8 mouse cellular contexts compared by ENCODE assay signal in the genomic region with DNA sequence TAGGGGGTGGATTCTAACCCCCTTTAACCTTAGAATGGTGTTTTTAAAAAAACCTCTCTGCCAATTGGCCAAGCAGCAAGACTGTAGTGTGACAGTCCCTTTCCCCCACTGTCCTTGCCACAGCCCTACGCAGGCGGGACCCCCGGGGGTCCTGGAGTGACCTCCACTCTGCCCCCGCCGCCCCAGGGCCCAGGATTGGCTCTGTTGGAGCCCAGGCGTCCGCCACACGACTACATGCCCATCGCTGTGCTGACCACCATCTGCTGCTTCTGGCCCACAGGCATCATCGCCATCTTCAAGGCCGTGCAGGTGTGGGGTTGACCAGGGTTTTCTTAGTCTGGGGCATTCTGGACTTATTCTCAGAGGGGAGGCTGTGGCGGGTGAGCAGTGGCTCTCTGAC. TPM values are rescaled to one million over a fixed set of nuclear protein-coding genes. Genes with fewer than 3 reads are reported as not detected.
A peak's percentile ranks its signal among the peaks of the same experiment; 100 is the strongest.
DNase-seq lines count a peak whose midpoint lies in the region; ATAC-seq and TF ChIP-seq lines count a peak whose summit lies in the region.

No protein-coding gene starts in this region.

- peak overlapping the region; percentile 36 for H3K4me3 ChIP-seq in lung, embryonic 15.5 days
- H3K4me3 ChIP-seq in embryonic facial prominence, embryonic 10.5 days: peak overlapping the region; percentile 77
- H3K4me3 ChIP-seq in intestine, postnatal 0 days (ENCODE audit: low read depth, low read length): peak overlapping the region; percentile 31
- peak overlapping the region; percentile 38 for H3K4me3 ChIP-seq in small intestine, adult 2 months (ENCODE audit: low read depth, low read length)

- WGBS in lung, embryonic 15.5 days: 3% methylated on average over 12 of the region's 12 CpGs
- WGBS in embryonic facial prominence, embryonic 10.5 days: 3% methylated on average over 12 of the region's 12 CpGs
- 16% methylated on average over 12 of the region's 12 CpGs for WGBS in intestine, postnatal 0 days
- WGBS in small intestine, adult 2 months: 24% methylated on average over 12 of the region's 12 CpGs

- H3K27me3 ChIP-seq in lung, embryonic 15.5 days: peaks cover 76% of the 10 kb centered on the region
- H3K27me3 ChIP-seq in embryonic facial prominence, embryonic 10.5 days (replicated peaks; ENCODE audit: low read depth, poor library complexity, severe bottlenecking): peaks cover 65% of the 10 kb centered on the region
- peaks cover 16% of the 10 kb centered on the region for H3K27me3 ChIP-seq in intestine, postnatal 0 days (replicated peaks; ENCODE audit: control insufficient read depth, insufficient read depth, low read length)
- H3K27me3 ChIP-seq in small intestine, adult 2 months (ENCODE audit: control insufficient read depth, insufficient read depth, low read length): peaks cover 14% of the 10 kb centered on the region

- TF ChIP-seq POLR2A in small intestine, adult 2 months (IDR thresholded peaks at IDR 0.05; ENCODE audit: low read depth, low read length): no peak

- H3K4me2 ChIP-seq in lung, embryonic 15.5 days: peak overlapping the region; percentile 64
- peak overlapping the region; percentile 61 for H3K4me2 ChIP-seq in intestine, postnatal 0 days (replicated peaks; ENCODE audit: low read depth)

- H3K36me3 ChIP-seq in lung, embryonic 15.5 days: no peaks in the 10 kb centered on the region
- no peaks in the 10 kb centered on the region for H3K36me3 ChIP-seq in embryonic facial prominence, embryonic 10.5 days (replicated peaks)
- no peaks in the 10 kb centered on the region for H3K36me3 ChIP-seq in intestine, postnatal 0 days (ENCODE audit: control insufficient read depth, insufficient read depth)
- H3K36me3 ChIP-seq in small intestine, adult 2 months (ENCODE audit: control insufficient read depth, insufficient read depth, low read length): no peaks in the 10 kb centered on the region

- ATAC-seq in lung, embryonic 15.5 days (ENCODE audit: borderline replicate concordance, extremely low read depth, low FRiP score, low TSS enrichment): no peak
- no peak for ATAC-seq in intestine, postnatal 0 days
- no peak for ATAC-seq in CD4-positive, CD25-positive, alpha-beta regulatory T cell, adult 4 months

- no peak for TF ChIP-seq CTCF in intestine, postnatal 0 days (IDR thresholded peaks at IDR 0.05; ENCODE audit: low read depth)
- no peak for TF ChIP-seq CTCF in small intestine, adult 2 months (IDR thresholded peaks at IDR 0.05; ENCODE audit: extremely low read depth, insufficient read length, insufficient replicate concordance, low read depth, low read length)

- no peak overlapping the region for H3K27ac ChIP-seq in lung, embryonic 15.5 days
- peak overlapping the region; percentile 57 for H3K27ac ChIP-seq in embryonic facial prominence, embryonic 10.5 days (replicated peaks)
- no peak overlapping the region for H3K27ac ChIP-seq in intestine, postnatal 0 days (ENCODE audit: low read depth, low read length)
- H3K27ac ChIP-seq in small intestine, adult 2 months (ENCODE audit: insufficient read depth, low read depth, low read length): no peak overlapping the region

- DNase-seq in lung, adult 18-20 months: no peak
- peak; percentile 41 for DNase-seq in embryonic facial prominence, embryonic 10.5 days (ENCODE audit: low spot score)
- no peak for DNase-seq in Muller cell, postnatal 12 days (ENCODE audit: inconsistent ontology term)
- no peak for DNase-seq in urinary bladder, postnatal 4 days (ENCODE audit: low spot score in 2 of 2)

- H3K4me1 ChIP-seq in lung, embryonic 15.5 days: peaks cover 42% of the 10 kb centered on the region
- peaks cover 63% of the 10 kb centered on the region for H3K4me1 ChIP-seq in embryonic facial prominence, embryonic 10.5 days
- H3K4me1 ChIP-seq in intestine, postnatal 0 days (replicated peaks; ENCODE audit: control insufficient read depth, insufficient read depth, low read length): peaks cover 9% of the 10 kb centered on the region; the same call in 1 of the 2 replicates
- H3K4me1 ChIP-seq in small intestine, adult 2 months (ENCODE audit: control insufficient read depth, insufficient read depth, insufficient read length, low read length): peaks cover 13% of the 10 kb centered on the region

- H3K9me3 ChIP-seq in lung, embryonic 15.5 days: no peaks in the 10 kb centered on the region
- H3K9me3 ChIP-seq in embryonic facial prominence, embryonic 10.5 days: no peaks in the 10 kb centered on the region
- H3K9me3 ChIP-seq in intestine, postnatal 0 days (ENCODE audit: control insufficient read depth): no peaks in the 10 kb centered on the region

- H3K9ac ChIP-seq in lung, embryonic 15.5 days: peak overlapping the region; percentile 18; the same call in 1 of the 2 replicates
- 0 out of 2 replicates have a peak overlapping the region, but pooled peaks have one; percentile 8 for H3K9ac ChIP-seq in intestine, postnatal 0 days (ENCODE audit: low read depth, low read length)

RNA-seq across cellular contexts. Expression of a gene that starts 2.3 kb away (rescaled TPM):
- polyA plus RNA-seq in lung, embryonic 15.5 days (2015; fragmentation: Nextera tagmentation; extraction: Ambion mirVana): 0.16 and 0.46 TPM in 2 replicates
- 0.12 and 0.18 TPM in 2 replicates for polyA plus RNA-seq in embryonic facial prominence, embryonic 10.5 days (2016; fragmentation: Nextera tagmentation; extraction: Ambion mirVana)
- 0.27 and 0.47 TPM in 2 replicates for polyA plus RNA-seq in intestine, postnatal 0 days (2015; fragmentation: Nextera tagmentation; extraction: Ambion mirVana)
- polyA plus RNA-seq in small intestine, adult 2 months (2012; rRNA removed): 5.5 and 8.0 TPM in 2 replicates
- polyA plus RNA-seq in CD4-positive, CD25-positive, alpha-beta regulatory T cell, adult 4 months (2017; shearing (Covaris generic)): 1 to 10 TPM; 1.4 to 2.2 TPM

RNA-seq across cellular contexts. Expression of a gene that starts 3.3 kb away (rescaled TPM):
- polyA plus RNA-seq in lung, embryonic 15.5 days (2015; fragmentation: Nextera tagmentation; extraction: Ambion mirVana): 21.0 and 22.4 TPM in 2 replicates
- polyA plus RNA-seq in embryonic facial prominence, embryonic 10.5 days (2016; fragmentation: Nextera tagmentation; extraction: Ambion mirVana): 18.6 and 19.5 TPM in 2 replicates
- polyA plus RNA-seq in intestine, postnatal 0 days (2015; fragmentation: Nextera tagmentation; extraction: Ambion mirVana): 17.2 and 18.0 TPM in 2 replicates
- 17.3 and 22.0 TPM in 2 replicates for polyA plus RNA-seq in small intestine, adult 2 months (2012; rRNA removed)
- polyA plus RNA-seq in CD4-positive, CD25-positive, alpha-beta regulatory T cell, adult 4 months (2017; shearing (Covaris generic)): 10 to 100 TPM; 20.6 to 32.2 TPM

RNA-seq across cellular contexts. Expression of a gene that starts 12.9 kb away (rescaled TPM):
- polyA plus RNA-seq in lung, embryonic 15.5 days (2015; fragmentation: Nextera tagmentation; extraction: Ambion mirVana): 12.9 and 14.0 TPM in 2 replicates
- 16.6 and 17.3 TPM in 2 replicates for polyA plus RNA-seq in embryonic facial prominence, embryonic 10.5 days (2016; fragmentation: Nextera tagmentation; extraction: Ambion mirVana)
- polyA plus RNA-seq in intestine, postnatal 0 days (2015; fragmentation: Nextera tagmentation; extraction: Ambion mirVana): 8.8 and 9.2 TPM in 2 replicates
- 2.5 and 9.3 TPM in 2 replicates for polyA plus RNA-seq in small intestine, adult 2 months (2012; rRNA removed)
- polyA plus RNA-seq in CD4-positive, CD25-positive, alpha-beta regulatory T cell, adult 4 months (2017; shearing (Covaris generic)): 1 to 10 TPM; 3.6 to 5.9 TPM

RNA-seq across cellular contexts. Expression of a gene that starts 15.3 kb away (rescaled TPM):
- polyA plus RNA-seq in lung, embryonic 15.5 days (2015; fragmentation: Nextera tagmentation; extraction: Ambion mirVana): 84.6 and 85.8 TPM in 2 replicates
- polyA plus RNA-seq in embryonic facial prominence, embryonic 10.5 days (2016; fragmentation: Nextera tagmentation; extraction: Ambion mirVana): 103 and 104 TPM in 2 replicates
- polyA plus RNA-seq in intestine, postnatal 0 days (2015; fragmentation: Nextera tagmentation; extraction: Ambion mirVana): 22.9 and 23.1 TPM in 2 replicates
- polyA plus RNA-seq in small intestine, adult 2 months (2012; rRNA removed): 26.6 and 48.0 TPM in 2 replicates
- 10 to 100 TPM; 15.2 to 20.2 TPM for polyA plus RNA-seq in CD4-positive, CD25-positive, alpha-beta regulatory T cell, adult 4 months (2017; shearing (Covaris generic))

RNA-seq across cellular contexts. Expression of a gene that starts 15.9 kb away (rescaled TPM):
- 2.2 and 2.8 TPM in 2 replicates for polyA plus RNA-seq in lung, embryonic 15.5 days (2015; fragmentation: Nextera tagmentation; extraction: Ambion mirVana)
- polyA plus RNA-seq in embryonic facial prominence, embryonic 10.5 days (2016; fragmentation: Nextera tagmentation; extraction: Ambion mirVana): 4.0 and 4.2 TPM in 2 replicates
- polyA plus RNA-seq in intestine, postnatal 0 days (2015; fragmentation: Nextera tagmentation; extraction: Ambion mirVana): 2.5 and 2.7 TPM in 2 replicates
- polyA plus RNA-seq in small intestine, adult 2 months (2012; rRNA removed): 1.8 and 2.3 TPM in 2 replicates
- 1 to 10 TPM; 1.9 to 2.8 TPM for polyA plus RNA-seq in CD4-positive, CD25-positive, alpha-beta regulatory T cell, adult 4 months (2017; shearing (Covaris generic))
